Mouse (Mus musculus): ENCODE measurements at regions not wholly inside any gene's neighbourhood (a gene's known extent, or its start where the extent isn't known, plus 50 kb on each side); places are given as distances from the start of the nearest gene placed in this dataset.
A peak's percentile ranks its signal among the peaks of the same experiment; 100 is the strongest.

DNA sequence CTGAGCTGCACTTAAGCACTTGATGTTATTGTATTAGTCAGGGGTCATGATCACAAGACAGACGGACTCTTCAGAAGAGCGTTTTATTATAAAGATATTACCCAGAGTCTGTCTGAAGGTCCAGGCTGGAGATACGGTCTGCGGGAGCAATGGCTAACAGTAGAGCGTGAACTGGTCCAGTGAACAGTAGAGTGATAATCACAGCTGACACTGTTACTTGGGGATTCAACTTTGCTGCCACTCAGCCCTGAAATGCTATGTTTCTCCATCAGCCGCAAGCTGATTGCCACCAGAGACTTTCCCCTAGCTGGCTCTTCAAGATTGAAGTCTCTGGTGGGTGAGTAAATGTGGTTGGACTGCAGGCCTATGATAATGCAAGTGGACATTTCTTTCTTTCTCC is 133.1 kb upstream of the Zc3h12c start:
- no peak for DNase-seq (ENCODE audit: low spot score)

DNA sequence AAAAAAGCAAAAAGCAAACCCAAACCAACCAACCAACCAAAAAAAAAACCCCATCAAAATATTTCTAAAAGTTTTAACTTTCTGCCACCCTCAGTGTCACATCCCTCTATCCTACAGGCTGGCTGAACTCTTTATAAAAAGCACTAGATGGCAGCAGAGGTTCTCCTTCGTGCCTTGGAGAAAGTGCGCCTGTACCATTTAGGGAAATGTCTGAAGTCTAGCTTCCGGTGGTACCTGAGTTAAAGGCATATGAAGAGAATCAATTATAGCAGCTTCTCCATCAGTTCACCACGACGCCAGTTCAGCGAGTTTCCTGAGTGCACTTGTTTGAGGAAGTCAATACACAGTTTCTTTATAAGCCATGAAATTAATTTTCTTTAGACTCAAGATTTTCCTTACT is 130.0 kb upstream of the Zc3h12c start:
- peak; percentile 77 for DNase-seq (ENCODE audit: low spot score)

DNA sequence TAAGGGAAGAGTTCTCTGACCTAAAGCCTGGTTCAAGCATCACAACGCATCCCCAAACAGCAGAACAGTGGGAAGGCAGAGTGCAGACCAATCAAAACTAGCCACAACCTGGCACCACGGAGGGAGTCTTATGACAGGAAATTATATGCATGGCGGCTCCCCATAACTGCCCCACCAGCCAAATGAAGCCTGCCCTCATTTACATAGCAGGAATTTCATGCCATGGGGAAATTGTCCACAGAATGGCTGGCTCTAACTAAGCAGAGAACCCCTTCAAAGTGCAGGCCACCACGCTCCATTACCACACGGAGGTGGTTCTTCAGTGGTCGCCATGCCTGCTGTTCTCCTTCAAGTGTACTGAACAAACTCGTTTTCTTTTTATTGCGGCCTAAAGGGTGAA is 126.3 kb upstream of the Zc3h12c start:
- no peak for DNase-seq (ENCODE audit: low spot score)

DNA sequence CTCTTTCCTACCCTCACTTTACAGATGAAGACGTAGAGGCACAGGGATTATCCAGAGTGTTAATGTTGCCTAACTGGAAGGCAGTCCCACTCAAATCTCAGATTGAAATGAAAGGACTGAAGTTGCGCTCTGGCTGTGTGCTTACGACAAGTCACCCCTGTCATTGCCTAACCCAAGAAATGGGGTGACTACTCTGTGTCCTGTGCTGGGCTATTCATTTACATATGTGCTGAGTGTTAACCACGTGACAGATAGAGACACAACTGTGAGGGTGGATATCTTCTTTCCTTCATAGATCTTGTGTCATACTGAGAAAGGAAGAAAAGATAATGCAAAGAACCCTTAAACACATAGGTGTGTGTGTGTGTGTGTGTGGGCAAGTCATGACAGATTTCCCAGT is 120.7 kb upstream of the Zc3h12c start:
- DNase-seq (ENCODE audit: low spot score) = no peak

DNA sequence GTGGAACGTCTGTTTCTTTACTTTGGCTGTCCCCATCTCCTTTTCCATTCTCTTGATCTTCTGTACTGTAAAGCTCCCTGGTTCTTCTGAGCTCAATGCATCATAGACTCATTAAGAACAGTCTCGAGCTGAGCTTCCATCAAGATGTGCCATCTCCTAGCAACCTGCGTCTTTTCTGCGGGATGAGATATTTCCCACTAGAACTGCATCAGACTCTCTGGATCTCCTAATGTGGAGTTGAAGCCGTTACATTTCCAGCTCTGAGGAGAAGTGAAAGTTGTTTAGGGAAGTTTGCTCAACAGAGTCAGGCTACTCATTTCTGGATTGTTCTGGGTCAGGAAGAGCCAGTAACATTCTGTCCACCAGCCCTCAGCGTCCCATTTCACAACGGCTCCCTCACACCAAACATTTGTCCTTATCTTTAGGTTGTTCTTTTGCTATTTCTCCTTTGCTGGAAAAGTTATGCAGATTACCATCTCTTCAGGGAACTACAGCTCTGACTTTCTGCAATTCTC is 119.4 kb upstream of the Zc3h12c start:
- no peak for DNase-seq (ENCODE audit: low spot score)

DNA sequence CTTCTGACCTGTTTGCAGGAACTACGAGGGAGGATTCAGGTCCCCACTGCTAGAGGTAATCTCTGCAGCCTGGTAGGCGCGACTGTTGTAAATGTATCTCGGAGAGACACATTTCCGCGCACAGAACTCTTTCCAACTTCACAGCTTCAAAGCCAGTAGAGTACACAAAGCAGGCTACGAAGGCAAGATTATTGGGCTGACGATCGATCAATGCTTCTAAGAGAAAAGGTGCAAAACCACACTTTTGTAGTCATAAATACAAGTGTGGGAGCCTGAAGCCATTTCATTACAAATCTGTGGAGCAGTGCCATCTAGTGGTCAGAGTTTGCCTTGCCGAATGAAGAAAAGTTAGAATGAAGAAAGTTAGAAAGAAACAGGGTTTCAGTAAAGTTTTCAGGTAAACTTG is 118.9 kb upstream of the Zc3h12c start:
- DNase-seq (ENCODE audit: low spot score) = peak; percentile 81

DNA sequence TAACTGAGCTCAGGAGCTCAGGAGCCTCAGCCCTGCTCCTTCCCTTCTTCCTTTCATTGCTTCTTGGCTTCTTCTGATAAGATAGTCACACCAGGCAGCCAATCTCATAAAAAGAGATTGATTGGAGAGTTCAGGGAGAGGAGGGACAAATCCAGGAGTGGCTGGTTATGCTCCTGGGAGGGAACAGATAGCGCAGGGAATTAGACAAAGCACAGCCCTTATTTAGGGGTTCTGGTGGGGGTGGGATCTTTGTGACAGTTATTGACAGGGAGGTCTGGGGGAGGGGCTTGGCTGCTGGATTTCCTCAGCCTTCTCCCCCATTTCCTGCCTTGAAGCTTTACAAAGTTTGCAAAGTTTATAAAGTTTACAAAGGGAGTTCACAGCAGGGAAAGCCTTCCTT is 117.7 kb upstream of the Zc3h12c start:
- DNase-seq (ENCODE audit: low spot score) = peak; percentile 11

DNA sequence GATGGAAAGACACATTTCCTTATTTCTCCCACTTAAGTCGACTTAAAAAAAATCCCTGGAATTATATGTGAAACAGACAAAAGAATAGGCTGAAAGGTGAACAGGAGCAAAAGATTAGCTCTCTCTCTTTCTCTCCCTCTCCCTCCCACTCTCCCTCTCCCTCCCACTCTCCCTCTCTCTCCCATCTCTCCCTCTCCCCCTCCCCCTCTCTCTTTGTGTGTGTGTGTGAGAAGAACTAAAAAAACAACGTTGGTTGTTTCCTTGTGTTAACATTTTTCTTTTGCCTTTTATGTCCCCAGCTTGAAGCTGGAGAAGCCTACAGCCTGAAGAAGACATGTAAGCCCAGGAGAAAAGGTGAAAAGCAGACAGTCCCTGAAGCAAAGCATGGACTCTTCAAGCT is 115.2 kb upstream of the Zc3h12c start:
- DNase-seq (ENCODE audit: low spot score) = no peak

DNA sequence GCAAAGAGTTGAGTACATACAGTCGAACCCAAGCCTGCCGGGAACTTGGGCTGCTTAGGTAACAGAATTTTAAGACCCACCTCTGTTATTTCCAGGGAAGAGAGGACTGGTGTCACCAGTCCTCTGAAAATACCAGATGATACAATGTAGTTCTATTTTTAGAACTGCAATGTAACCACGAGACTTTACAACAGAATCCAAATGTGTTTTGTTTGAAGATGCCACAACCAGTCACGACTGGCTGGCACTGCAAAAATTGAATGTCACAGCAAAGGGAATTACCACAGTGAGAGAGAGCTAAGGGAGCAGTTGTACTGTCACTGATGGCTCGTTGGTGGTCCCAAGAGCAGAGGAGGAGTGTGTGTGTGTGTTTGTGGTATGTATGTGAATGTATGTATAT is 112.6 kb upstream of the Zc3h12c start:
- no peak for DNase-seq (ENCODE audit: low spot score)

DNA sequence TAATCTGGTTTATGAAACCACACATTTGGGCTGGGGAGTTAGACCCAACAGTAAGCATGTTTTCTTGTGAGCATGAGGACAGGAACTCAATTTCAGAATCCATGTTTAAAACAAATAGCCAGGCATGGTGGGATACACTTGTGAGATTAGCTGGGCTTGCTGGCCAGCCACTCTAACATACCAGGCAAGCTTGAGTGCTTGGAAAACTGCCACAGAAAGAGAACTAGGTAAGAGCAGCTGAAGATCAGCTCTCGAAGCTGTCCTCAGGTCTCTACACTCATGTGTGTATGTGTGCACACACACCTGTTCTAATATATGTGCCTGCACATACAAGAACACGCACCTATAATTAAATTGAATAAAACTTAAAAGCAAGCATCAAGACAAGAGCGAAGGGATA is 112.2 kb upstream of the Zc3h12c start:
- no peak for DNase-seq (ENCODE audit: low spot score)

DNA sequence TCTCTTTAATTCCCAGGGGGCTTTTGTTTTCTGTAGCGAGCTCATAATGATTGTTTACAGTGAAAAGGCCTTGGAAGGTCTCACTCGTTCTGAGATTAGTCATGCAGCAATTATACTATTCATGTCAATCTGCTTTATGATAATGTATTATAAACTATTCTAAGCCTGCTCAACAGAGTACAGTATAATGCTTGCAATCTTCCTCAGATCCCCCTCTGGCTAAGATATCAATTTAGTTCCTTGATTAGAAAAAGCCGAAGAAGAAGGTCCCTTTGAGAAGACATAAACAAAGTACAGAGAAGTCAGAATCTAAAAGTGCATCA is 110.3 kb upstream of the Zc3h12c start:
- DNase-seq (ENCODE audit: low spot score) = no peak

DNA sequence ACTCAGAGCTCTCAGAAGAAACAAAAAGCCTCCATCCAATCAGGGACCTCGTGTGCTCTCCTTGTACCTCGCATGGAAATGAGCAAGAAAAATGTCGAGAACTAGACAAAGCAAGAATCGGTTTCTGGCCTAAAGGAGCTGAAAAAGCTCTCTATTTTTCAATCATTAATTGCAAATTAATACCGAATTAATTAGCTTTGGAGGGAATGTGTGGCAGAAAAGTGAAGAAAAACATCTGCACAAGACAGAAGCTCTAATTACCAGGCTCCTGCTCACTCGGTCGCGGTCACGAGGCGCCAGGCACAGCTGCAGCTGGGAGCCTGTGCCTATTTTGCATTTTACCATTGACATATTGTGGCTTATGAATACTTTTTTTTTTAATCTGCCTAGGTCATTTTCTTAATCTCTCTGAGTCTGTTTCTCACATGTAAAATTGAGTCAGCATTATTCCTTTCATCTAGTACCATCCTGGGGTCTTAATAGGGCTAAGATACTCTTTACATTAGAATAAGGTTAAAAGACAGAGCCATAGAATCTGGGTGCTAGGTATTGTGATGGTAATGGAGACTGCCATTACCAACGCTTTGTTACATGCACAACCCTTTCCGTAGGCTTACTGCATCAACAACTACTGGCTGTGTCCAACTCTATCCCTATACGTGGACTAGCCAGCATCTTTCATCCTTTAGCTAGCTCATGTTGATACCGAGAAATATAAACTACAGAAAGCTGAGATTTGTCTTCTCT is 109.8 kb upstream of the Zc3h12c start:
- DNase-seq (ENCODE audit: low spot score) = peak; percentile 26

DNA sequence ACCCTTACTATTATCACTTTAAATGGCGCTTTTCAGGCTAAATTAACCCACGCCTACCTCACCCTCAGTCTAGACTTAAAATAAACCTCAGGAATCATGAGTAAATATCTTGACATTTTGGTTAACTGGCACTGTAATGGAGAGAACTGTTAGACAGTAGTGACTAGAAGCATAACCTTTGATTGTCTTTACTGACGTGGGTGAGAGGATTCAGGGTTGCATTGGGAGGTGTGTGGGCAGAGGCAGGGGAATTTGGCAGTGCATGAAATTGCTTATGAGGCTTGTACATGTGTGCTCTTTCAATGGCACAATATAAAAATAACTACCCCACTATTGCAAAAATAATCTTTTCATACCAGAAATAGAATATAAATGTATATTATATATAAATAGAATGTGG is 105.6 kb upstream of the Zc3h12c start:
- no peak for DNase-seq (ENCODE audit: low spot score)

DNA sequence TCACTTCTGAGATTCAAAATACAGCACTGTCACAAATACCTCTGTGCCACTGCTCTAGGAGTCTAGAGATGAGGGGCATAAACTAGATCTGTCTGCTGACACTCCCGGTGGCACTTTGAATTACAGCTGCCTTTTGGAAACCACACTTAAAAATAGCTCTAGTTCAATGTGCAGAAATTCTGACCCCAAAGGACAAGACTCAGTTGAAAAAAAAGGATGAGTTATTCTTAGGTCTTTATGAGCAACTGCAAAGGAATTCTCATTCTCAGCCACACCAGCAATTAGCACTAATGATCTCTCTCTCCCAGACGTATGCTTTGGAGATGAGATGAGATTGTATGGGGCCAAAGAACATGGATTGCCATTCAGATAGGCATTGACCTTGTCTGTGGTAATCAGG is 104.3 kb upstream of the Zc3h12c start:
- no peak for DNase-seq (ENCODE audit: low spot score)

DNA sequence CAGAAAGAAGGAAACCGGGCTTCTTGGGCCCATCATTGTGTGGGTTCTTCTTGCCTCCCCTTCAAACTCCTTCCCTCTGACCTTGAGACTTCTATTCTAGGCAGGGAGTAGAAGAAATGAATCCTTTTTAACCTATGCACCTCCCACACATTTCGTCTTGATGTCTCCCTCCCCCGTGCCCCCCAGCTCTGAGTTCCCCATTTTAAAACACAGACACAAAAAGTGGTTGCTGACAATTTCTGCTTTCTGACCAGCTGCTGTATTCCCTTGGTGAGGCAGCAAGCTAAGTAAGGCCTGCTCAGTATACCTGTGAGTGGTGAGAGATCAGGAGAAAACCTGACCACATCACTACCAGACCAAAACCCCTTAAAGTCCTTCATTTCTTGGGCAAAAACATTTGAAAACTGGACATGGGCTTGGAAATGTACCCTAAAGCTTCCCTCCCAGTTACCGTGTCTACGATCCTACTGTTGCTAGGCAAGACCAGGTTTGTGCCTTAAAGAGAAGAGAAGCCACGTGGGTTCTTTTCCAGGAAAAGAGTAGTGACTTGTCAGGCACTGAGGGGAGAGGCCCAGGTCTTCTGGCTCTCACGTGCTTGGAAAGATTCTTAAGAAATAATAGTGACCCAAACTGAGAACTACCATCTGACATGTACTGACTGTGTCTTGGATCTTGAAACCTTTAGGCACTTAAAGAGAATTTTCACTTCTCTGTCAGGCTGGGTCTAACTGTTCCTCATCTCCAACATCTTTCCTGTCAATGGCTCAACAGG is 103.2 kb upstream of the Zc3h12c start:
- DNase-seq (ENCODE audit: low spot score) = no peak

DNA sequence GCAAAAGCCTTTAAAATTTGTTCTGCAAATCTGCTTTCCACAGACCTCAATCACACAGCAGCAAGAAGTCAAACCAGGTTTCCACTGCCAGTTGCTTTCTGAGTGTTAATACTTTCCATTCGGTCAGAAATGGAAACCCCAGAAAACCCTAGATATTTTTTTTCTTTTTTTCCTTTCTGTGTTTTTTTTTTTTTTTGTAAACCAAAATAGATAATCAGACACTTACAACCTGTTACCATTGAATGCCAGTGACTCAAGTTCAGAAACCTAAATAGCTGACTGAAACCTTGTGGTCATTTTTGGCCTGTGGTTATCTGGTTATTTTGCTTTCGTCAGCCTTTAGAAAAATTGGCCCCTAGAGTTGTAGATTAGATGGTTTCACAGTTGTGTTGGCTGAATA is 93.2 kb upstream of the Zc3h12c start:
- no peak for DNase-seq (ENCODE audit: low spot score)

DNA sequence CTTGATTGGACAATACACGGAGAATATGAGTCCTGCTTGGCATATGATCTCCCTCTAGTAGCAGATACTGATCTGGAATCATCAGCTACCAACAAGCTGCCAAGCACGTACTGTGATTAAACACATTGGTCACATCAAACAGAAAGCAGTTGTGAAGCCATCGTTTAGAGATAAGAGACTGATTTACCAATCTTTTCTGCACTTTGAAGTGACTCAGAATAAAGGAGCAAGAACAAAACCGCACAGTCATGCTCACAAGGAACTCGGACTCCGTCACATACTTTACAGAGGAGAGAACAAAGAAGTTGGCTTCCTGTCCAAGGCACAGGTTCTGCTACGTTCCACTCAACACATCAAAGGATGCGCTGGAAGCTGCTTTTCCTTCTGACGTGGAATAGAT is 91.1 kb upstream of the Zc3h12c start:
- DNase-seq (ENCODE audit: low spot score) = no peak

DNA sequence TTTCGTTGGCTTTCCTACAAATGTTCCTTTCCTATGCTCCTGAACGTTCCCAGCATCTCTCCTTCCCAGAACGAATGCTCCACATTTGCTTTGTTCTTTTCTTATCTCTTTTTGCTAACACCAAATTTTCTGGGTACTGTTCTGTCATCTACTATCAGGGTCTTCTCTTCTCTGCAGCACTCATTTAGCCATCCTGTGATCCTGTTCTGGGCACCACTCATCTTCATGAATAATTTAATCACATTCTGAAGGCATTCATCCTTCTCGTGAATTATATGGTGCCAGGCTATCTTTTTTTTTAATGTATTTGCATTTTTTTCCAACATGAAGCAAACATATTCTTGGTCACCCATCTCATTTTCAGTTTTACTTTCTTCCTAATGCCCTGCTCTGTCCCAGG is 87.3 kb upstream of the Zc3h12c start:
- no peak for DNase-seq (ENCODE audit: low spot score)

DNA sequence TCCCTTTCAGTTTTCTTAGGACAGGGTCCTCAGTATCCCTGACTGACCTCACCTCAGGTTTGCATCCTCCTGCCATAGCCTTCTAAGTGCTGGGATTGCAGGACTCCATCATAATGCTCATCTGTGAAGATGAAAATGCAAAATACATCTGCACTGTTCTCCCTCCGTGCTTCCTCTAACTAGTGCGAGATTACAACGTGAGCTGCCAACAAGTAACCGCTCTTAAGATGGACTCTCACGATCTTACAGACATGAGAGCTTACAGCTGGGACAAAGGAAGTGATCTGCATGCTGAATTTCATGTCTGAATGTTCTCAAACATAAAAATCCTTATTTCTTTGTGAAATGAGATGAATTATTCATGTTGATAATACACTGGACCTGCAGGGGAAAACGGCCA is 86.1 kb upstream of the Zc3h12c start:
- DNase-seq (ENCODE audit: low spot score) = no peak

DNA sequence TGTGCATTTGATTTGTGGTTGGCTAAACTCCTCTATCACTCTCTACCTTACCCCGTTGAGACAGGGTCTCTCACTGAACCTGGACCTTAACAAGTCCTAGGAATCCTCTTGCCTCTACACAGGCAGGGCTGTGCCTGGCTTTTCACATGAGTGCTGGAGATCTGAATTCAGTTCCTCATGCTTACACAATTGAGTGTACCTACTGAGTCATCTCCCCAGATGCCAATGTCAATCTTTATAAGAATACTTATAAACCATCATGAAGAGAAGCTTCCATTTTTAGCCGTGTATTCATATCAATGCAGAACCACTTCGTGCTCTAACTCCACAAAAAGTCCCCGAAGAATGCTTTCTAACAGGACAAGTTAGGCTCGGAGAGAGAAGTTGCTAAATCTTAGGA is 83.1 kb upstream of the Zc3h12c start:
- DNase-seq (ENCODE audit: low spot score) = no peak

DNA sequence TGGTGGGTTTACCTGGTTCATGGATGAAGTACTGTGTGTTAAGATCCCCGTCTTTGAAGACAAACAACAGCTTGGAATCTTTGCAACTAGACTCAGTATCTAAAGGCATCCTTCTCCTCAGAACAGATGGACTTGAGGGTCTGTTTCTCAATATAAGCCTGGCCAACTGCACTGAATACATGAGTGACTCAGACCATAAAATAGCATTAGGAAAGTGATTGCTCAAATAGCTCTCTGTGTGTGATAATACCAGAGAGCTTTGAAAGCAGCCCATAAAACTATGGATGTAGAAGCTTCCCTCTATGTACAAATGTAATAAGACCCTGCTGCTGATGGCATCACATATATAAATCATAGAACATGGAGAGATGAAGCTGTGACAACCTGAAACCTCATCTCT is 78.3 kb upstream of the Zc3h12c start:
- DNase-seq (ENCODE audit: low spot score) = no peak

DNA sequence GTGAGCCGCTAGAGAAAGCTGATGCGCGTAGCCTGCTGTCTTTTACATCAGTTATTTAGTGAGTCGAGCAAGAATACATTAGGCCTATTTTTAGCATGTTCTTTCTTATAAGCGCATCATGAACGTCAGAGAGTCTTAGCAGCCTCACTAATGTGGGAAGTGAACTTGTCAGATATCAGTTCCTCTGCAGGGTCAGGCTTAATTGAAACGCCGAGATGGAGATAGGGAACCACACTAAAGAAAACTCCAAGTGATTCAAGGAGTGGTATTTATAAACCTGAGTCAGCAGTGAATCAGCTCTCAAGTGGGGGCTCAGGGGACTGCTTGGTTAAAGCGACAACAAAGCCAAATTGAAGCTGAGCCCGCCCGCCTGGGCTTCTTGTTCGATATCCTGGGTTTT is 75.7 kb upstream of the Zc3h12c start:
- DNase-seq (ENCODE audit: low spot score) = no peak

DNA sequence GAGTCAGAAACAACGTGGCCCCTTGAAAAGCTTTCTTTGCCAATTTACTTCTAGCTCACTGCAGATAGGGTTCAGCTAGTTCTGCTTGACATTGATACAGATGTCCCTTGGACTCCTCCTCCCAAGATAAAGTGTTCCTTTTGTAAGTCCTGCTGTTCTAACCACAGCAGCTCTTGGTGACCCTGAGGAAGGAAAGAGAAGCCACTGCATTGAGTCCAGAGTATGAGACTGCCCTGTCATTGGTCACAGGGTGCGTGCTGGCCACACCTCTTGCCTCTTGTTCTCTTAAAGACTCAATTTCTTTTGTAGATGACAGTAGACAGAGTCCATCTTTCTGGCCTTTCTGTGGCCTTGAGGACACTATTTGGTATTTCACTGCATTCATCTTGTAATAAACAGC is 74.7 kb upstream of the Zc3h12c start:
- no peak for DNase-seq (ENCODE audit: low spot score)

DNA sequence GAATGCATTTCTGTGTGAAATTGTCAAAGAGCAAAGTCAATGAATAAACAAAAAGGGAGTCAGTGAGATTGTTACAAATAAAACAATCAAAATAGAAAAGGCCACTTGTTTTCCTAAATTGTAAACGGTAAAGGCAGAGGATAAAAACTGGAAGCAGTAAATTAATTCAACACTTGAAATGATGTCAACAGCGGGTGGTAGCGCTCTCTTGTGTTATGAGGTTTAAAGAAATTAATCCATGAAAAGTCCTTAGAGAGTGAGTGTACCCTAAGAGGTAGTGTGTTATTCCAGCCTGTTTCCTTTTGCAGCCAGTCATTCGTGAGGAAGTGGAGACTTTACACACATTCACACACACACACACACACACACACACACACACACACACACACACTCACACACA is 73.2 kb upstream of the Zc3h12c start:
- no peak for DNase-seq (ENCODE audit: low spot score)

All from embryo, embryonic 10 days (tissue).